Mouse (Mus musculus) adrenal gland, postnatal 14 days (tissue): ENCODE measurements at regions not wholly inside any gene's neighbourhood (a gene's known extent, or its start where the extent isn't known, plus 50 kb on each side); places are given as distances from the start of the nearest gene placed in this dataset.

Source experiments
- DNase-seq: peaks from one replicate; pipeline ENCODE4 v3.0.0; 2021; ENCODE audit warnings: mixed read lengths

DNA sequence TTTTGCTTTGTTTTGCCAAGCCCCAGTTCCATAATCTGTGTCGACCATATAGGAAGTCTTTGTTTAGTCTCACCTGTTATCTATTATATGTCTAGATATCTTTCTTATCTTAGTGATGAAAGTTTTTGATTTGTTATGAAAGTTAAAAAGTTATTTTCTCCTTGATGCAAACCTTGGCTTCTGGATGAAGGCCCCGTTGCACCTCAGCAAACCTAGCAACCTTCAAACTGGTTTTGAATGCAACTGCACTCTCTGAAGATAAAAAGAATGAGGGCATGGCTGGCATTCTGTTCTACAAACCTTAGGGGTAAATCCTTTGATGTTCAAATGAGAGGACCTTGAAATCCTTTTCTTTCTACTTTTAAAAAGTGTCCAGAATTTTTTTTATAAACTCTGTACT, 837.0 kb upstream of the Ppp6c start:
- DNase-seq, result peak; percentile 5

DNA sequence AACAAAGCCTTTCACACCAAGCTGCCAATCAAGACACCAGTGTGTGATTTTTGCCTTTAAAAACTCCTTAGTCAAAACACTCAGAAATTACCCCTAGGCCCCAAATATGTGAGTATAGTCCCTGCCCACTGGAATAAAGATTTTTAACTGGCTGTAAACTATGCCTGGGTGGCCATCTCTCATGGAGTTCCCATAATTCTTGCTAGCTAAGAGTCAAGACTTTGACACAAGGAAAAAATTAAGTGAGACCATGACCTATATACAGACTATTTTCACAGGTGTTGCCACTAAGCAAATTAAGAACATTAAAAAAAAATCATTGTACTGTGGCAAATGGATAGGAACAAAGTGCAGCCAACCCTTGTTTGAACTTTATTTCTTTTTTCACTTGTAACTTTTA, 827.3 kb upstream of the Ppp6c start:
- DNase-seq, result no peak
